1 mouse cellular context compared by ENCODE assay signal in genomic region chr16:44745866-44746562, GRCm38 (mm10).
A peak's percentile ranks its signal among the peaks of the same experiment; 100 is the strongest.
TF ChIP-seq lines count a peak whose summit lies in the region.

TSS of gene Gtpbp8 (minus strand) at chr16:44746363.

TF ChIP-seq in CH12.LX, 34 proteins besides CTCF, POLR2A, EP300 and RAD21 (continued from another document):
- TF ChIP-seq TCF12 (IDR thresholded peaks at IDR 0.05; ENCODE audit: low read depth, low read length) (peak; percentile 76), BHLHE40 (IDR thresholded peaks at IDR 0.05; ENCODE audit: low read depth, low read length) (no peak), KAT2A (IDR thresholded peaks at IDR 0.05; ENCODE audit: insufficient replicate concordance, low read length) (peak; percentile 98), SIN3A (IDR thresholded peaks at IDR 0.05; ENCODE audit: low read length) (peak; percentile 98), HCFC1 (IDR thresholded peaks at IDR 0.05; ENCODE audit: low read depth, low read length) (peak; percentile 99), IRF4 (IDR thresholded peaks at IDR 0.05; ENCODE audit: low read depth, low read length) (peak; percentile 70), JUN (IDR thresholded peaks at IDR 0.05; ENCODE audit: insufficient read depth, low read depth, low read length) (no peak), ELF1 (IDR thresholded peaks at IDR 0.05; ENCODE audit: low read depth, low read length) (peak; percentile 72), ETS1 (conservative IDR thresholded peaks at IDR 0.05; ENCODE audit: low read depth, low read length) (peak; percentile 17; the same call in 1 of the 2 replicates), NRF1 (IDR thresholded peaks at IDR 0.05; ENCODE audit: low read depth, low read length) (peak; percentile 50), CHD1 (IDR thresholded peaks at IDR 0.05; ENCODE audit: low read depth, low read length) (no peak)
